Comparison of ENCODE assay signal across 11 mouse cellular contexts in the genomic region with DNA sequence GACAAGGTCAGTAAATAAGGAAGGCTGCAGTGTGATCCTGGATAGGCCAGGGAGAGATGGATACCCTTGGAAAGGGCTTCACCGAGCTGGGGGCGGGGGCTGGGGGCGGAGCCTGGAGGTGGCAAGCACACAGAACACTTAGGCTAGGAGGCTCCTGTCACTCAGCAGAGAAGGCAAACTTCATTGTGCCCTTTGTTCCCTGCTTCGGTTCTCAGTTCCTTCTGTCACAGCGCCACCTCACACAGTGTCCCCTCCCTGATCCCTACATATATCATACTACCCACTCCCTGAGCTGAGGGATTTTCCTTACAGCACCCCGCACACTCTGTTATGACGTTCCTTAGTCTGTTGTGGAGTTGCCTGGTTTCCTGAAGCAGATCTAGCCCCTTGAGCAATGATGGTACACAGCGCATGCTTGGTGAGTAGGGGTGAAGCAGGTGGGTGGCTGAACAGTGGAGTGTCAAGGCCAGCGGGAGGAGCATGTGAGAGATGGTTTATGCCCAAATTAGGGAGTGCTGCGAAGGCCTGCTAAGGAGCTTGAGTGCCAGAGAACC. TPM values are rescaled to one million over a fixed set of nuclear protein-coding genes. Genes with fewer than 3 reads are reported as not detected.
DNase-seq lines count a peak whose midpoint lies in the region; ATAC-seq and TF ChIP-seq lines count a peak whose summit lies in the region.
"Had no signal": no experiment of that assay in that cellular context is flagged by ENCODE, and none has a peak within 500 bp of the region (broad histone marks: within the 10 kb centered on the region; RNA-seq: fewer than 3 reads in every experiment).

No protein-coding gene starts in this region.

- peak; percentile 7; the same call in 1 of the 2 replicates for ATAC-seq in frontal cortex, adult (ENCODE audit: low TSS enrichment)
- ATAC-seq in kidney, embryonic 16.5 days (ENCODE audit: low FRiP score, low TSS enrichment): peak; percentile 35; the same call in 1 of the 2 replicates
- ATAC-seq in midbrain, postnatal 0 days (ENCODE audit: low FRiP score): peak; percentile 80
- ATAC-seq in megakaryocyte, adult 5-6 weeks (ENCODE audit: poor library complexity, severe bottlenecking): no peak

- TF ChIP-seq CTCF in midbrain, postnatal 0 days (IDR thresholded peaks at IDR 0.05): peak; percentile 2; the same call in 1 of the 2 replicates

- peak overlapping the region; percentile 73; the same call in 1 of the 2 replicates for H3K27ac ChIP-seq in kidney, embryonic 16.5 days (ENCODE audit: low read length)
- H3K27ac ChIP-seq in midbrain, postnatal 0 days (ENCODE audit: low read depth, low read length): peak overlapping the region; percentile 32; the same call in 1 of the 2 replicates

- H3K36me3 ChIP-seq in kidney, embryonic 16.5 days (ENCODE audit: insufficient read depth, low read length): no peaks in the 10 kb centered on the region
- H3K36me3 ChIP-seq in midbrain, postnatal 0 days (ENCODE audit: insufficient read depth, low read length): no peaks in the 10 kb centered on the region
- H3K36me3 ChIP-seq: liver, embryonic 15.5 days had no signal

- no peak overlapping the region for H3K4me2 ChIP-seq in kidney, embryonic 16.5 days (replicated peaks; ENCODE audit: low read depth, low read length)
- H3K4me2 ChIP-seq in midbrain, postnatal 0 days (ENCODE audit: low read depth, low read length, poor library complexity, severe bottlenecking): no peak overlapping the region
- H3K4me2 ChIP-seq: liver, embryonic 15.5 days had no signal

- no peak overlapping the region for H3K4me3 ChIP-seq in kidney, embryonic 16.5 days (ENCODE audit: low read length)
- H3K4me3 ChIP-seq in midbrain, postnatal 0 days (ENCODE audit: low read depth, low read length): no peak overlapping the region
- H3K4me3 ChIP-seq: liver, embryonic 15.5 days had no signal

- 0 out of 2 replicates have a peak overlapping the region, but pooled peaks have one; percentile 11 for H3K9ac ChIP-seq in kidney, embryonic 16.5 days (replicated peaks; ENCODE audit: low read length)
- no peak overlapping the region for H3K9ac ChIP-seq in midbrain, postnatal 0 days (replicated peaks; ENCODE audit: low read length, poor library complexity, severe bottlenecking)
- H3K9ac ChIP-seq: liver, embryonic 15.5 days had no signal

- no peak for DNase-seq in frontal cortex, postnatal 14 days (ENCODE audit: low spot score in 2 of 2)
- DNase-seq in cerebellum, postnatal 14 days: peak; percentile 59 to 72
- DNase-seq in heart, adult 9 months (ENCODE audit: low spot score in 2 of 2): peak; percentile 68 to 70
- peak; percentile 65 for DNase-seq in midbrain, postnatal 0 days (ENCODE audit: low spot score)
- peak; percentile 30 to 43 for DNase-seq in thymus, postnatal 10 days (ENCODE audit: low spot score in 2 of 2)

- no peaks in the 10 kb centered on the region for H3K9me3 ChIP-seq in kidney, embryonic 16.5 days (ENCODE audit: low read length)
- H3K9me3 ChIP-seq in midbrain, postnatal 0 days (ENCODE audit: low read length): no peaks in the 10 kb centered on the region
- H3K9me3 ChIP-seq: liver, embryonic 15.5 days had no signal

- peaks cover 17% of the 10 kb centered on the region for H3K4me1 ChIP-seq in kidney, embryonic 16.5 days (ENCODE audit: insufficient read depth, low read length)
- peaks cover 7% of the 10 kb centered on the region; the same call in 1 of the 2 replicates for H3K4me1 ChIP-seq in midbrain, postnatal 0 days (ENCODE audit: insufficient read depth, low read length)

- WGBS in kidney, embryonic 16.5 days: 26% methylated on average over 10 of the region's 10 CpGs
- 24% methylated on average over 10 of the region's 10 CpGs for WGBS in midbrain, postnatal 0 days

- H3K27me3 ChIP-seq in kidney, embryonic 16.5 days (ENCODE audit: insufficient read depth, low read length): no peaks in the 10 kb centered on the region
- no peaks in the 10 kb centered on the region for H3K27me3 ChIP-seq in midbrain, postnatal 0 days (ENCODE audit: insufficient read depth, low read length)
- H3K27me3 ChIP-seq: liver, embryonic 15.5 days had no signal

RNA-seq across cellular contexts. Expression of gene Gm8439, which starts 27.1 kb away (rescaled TPM):
- not detected in 2 replicates for polyA plus RNA-seq in kidney, embryonic 16.5 days (2015; fragmentation: Nextera tagmentation; extraction: Ambion mirVana)
- not detected in 2 replicates for total RNA-seq in midbrain, postnatal 0 days (2014; rRNA removed)
- not detected in 2 replicates for polyA plus RNA-seq in midbrain, postnatal 0 days (2015; fragmentation: Nextera tagmentation; extraction: Ambion mirVana)
- total RNA-seq in megakaryocyte, adult 5-6 weeks (2015): 0.58 and 1.5 TPM in 2 replicates
- 1.9 TPM in 1 of 2 replicates, not detected in the other for total RNA-seq in megakaryocyte, adult 5-6 weeks (2017)
- polyA plus RNA-seq: C2C12; embryonic facial prominence, embryonic 14.5 days; liver, embryonic 15.5 days had no signal

RNA-seq across cellular contexts. Expression of gene Ctps, which starts 45.5 kb away (rescaled TPM):
- polyA plus RNA-seq in kidney, embryonic 16.5 days (2015; fragmentation: Nextera tagmentation; extraction: Ambion mirVana): 73.7 and 79.0 TPM in 2 replicates
- total RNA-seq in midbrain, postnatal 0 days (2014; rRNA removed): 52.5 and 61.2 TPM in 2 replicates
- polyA plus RNA-seq in midbrain, postnatal 0 days (2015; fragmentation: Nextera tagmentation; extraction: Ambion mirVana): 65.0 and 66.3 TPM in 2 replicates
- total RNA-seq in megakaryocyte, adult 5-6 weeks (2015): 12.8 TPM in 2 replicates
- 13.1 and 14.3 TPM in 2 replicates for total RNA-seq in megakaryocyte, adult 5-6 weeks (2017)

RNA-seq across cellular contexts. Expression of gene Cited4, which starts 50.8 kb away (rescaled TPM):
- 10.6 and 13.1 TPM in 2 replicates for polyA plus RNA-seq in kidney, embryonic 16.5 days (2015; fragmentation: Nextera tagmentation; extraction: Ambion mirVana)
- 5.2 and 9.7 TPM in 2 replicates for total RNA-seq in midbrain, postnatal 0 days (2014; rRNA removed)
- 6.6 and 7.5 TPM in 2 replicates for polyA plus RNA-seq in midbrain, postnatal 0 days (2015; fragmentation: Nextera tagmentation; extraction: Ambion mirVana)
- 0.65 and 1.1 TPM in 2 replicates for total RNA-seq in megakaryocyte, adult 5-6 weeks (2015)
- total RNA-seq in megakaryocyte, adult 5-6 weeks (2017): 0.33 and 1.6 TPM in 2 replicates
- polyA plus RNA-seq: C2C12 had no signal

Comparison
In these comparisons a context has a peak if more than half of its experiments do, and no peak if none do; other contexts are left out.
1. DNase-seq: peak in cerebellum, postnatal 14 days (2 of 2), heart, adult 9 months (2 of 2), midbrain, postnatal 0 days (single experiment) and thymus, postnatal 10 days (2 of 2); none in frontal cortex, postnatal 14 days (0 of 2).